Mouse (Mus musculus): ENCODE measurements around the gene Nmb. TPM values are rescaled to one million over a fixed set of nuclear protein-coding genes. Genes with fewer than 3 reads are reported as not detected.

The Nmb gene
- polyA plus RNA-seq, 1 experiment from 2014 or later = 6.5 TPM

DNA sequence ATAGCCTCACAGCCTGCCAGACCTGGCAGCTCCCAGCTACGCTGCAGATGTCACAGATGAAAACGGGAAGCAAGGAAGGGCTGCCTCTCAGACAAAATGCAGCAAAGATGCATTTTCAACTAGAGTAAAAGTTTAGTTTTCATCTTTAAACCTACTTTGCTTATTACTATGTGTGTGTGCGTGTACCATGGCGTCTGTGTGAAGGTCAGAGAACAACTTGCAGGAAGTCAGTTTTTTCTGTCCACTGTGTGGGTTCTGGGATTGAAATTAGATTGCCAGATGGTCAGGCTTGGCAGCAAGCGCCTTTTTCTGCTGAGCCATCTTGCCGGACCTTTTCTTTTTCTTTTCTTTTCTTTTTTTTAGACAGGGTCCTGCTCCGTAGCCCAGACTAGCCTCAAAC, 10.7 kb downstream of the Nmb start:
- H3K9ac ChIP-seq = no peak overlapping the region
- peaks cover 73% of the 10 kb centered on the region for H3K36me3 ChIP-seq
- no peak overlapping the region for H3K4me3 ChIP-seq
- H3K4me1 ChIP-seq = peaks cover 8% of the 10 kb centered on the region
- H3K27ac ChIP-seq = no peak overlapping the region
- H3K27me3 ChIP-seq = no peaks in the 10 kb centered on the region
- H3K4me2 ChIP-seq (replicated peaks) = no peak overlapping the region
- no peak for ATAC-seq (ENCODE audit: low FRiP score, low read depth)
- WGBS = 86% methylated on average over 7 of the region's 7 CpGs
- H3K9me3 ChIP-seq = no peaks in the 10 kb centered on the region

DNA sequence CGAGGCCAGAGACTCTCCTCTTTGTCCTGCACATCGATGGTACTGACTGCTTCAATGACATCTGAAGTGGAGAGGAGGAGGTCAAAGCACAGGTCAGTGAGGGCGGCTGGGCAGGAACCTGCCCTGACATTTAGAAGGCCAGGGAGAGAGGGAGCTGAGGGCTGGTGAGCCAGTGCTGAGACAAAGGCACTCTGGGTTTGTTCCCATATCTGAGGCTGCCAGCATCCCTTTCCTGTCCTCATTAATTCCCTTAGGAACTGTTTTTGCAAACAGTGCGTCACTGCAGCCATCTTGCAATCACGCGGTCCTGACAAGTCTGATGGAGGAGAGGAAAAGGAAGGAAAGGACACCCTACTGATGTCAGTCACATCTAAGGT, 11.1 kb downstream of the Nmb start:
- no peak for ATAC-seq (ENCODE audit: low FRiP score, low read depth)
- Histone ChIP-seq H3K27me3 (no peaks in the 10 kb centered on the region), H3K4me3 (no peak overlapping the region), H3K36me3 (peaks cover 73% of the 10 kb centered on the region), H3K4me2 (replicated peaks) (no peak overlapping the region), H3K9ac (no peak overlapping the region), H3K27ac (no peak overlapping the region), H3K4me1 (peaks cover 13% of the 10 kb centered on the region), H3K9me3 (no peaks in the 10 kb centered on the region)
- WGBS = 80% methylated on average over 6 of the region's 6 CpGs

DNA sequence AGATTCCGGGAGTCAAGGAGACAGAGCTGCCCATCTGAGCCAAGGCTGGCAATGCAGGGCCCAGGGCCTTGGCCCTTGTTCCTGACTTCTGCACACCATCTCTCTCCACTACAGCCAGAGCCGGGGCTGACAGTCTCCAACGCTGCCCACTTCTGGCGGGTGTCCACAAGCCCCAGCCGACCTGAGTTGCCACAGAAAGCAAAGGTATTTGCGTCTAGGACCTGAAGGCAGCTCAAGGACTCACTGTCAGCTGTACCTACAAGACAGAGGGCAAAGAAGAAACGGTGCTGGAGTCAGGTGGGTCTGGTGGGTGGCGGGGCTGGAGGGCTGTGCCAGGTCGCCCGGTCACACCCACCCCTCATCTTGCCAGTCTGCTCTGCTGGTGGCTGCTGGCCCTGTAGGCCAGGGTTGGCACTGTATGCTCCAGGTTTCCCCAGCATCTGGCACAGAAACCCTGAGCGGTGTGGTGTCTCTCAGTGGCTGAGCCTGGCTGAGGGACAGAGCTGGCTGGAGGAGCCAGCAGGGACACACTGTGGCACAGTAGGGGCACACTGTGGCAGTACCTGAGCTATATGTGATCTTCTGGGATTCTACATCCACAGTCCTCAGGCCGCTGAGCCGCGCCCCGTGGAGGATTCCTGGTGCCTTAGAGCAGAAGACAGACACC, 11.7 kb downstream of the Nmb start:
- ATAC-seq (ENCODE audit: low FRiP score, low read depth) = no peak
- H3K4me2 ChIP-seq (replicated peaks) = no peak overlapping the region
- H3K9ac ChIP-seq = no peak overlapping the region
- H3K27me3 ChIP-seq = no peaks in the 10 kb centered on the region
- no peak overlapping the region for H3K4me3 ChIP-seq
- WGBS = 93% methylated on average over 15 of the region's 15 CpGs
- peaks cover 70% of the 10 kb centered on the region for H3K36me3 ChIP-seq
- no peaks in the 10 kb centered on the region for H3K9me3 ChIP-seq
- no peak overlapping the region for H3K27ac ChIP-seq
- H3K4me1 ChIP-seq = peaks cover 15% of the 10 kb centered on the region

DNA sequence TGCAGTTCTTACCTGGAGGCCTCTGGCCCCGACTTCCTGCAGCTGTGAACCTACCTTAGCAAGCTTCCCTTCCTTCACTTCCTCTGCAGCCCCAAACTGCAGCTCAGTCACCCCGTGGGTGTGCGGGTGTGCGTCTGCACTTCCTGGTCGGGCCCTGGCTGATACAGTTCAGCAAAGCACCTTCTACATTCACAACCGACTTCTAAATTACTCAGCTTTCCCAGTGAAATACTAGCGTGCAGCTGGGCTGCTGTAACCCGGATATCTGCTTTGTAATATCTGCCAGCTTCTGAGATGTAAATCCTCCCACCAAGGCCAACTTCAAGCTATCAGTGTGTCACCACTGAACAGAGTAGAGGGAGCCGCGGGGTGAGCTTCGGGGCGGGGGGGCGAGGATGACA, 15.0 kb downstream of the Nmb start:
- Histone ChIP-seq H3K4me1 (peaks cover 16% of the 10 kb centered on the region), H3K27ac (peak overlapping the region; percentile 77), H3K27me3 (no peaks in the 10 kb centered on the region), H3K36me3 (peaks cover 44% of the 10 kb centered on the region), H3K4me3 (no peak overlapping the region), H3K9me3 (no peaks in the 10 kb centered on the region), H3K9ac (0 out of 2 replicates have a peak overlapping the region, but pooled peaks have one; percentile 35), H3K4me2 (replicated peaks) (no peak overlapping the region)
- ATAC-seq (ENCODE audit: low FRiP score, low read depth) = no peak
- WGBS = 74% methylated on average over 13 of the region's 13 CpGs

DNA sequence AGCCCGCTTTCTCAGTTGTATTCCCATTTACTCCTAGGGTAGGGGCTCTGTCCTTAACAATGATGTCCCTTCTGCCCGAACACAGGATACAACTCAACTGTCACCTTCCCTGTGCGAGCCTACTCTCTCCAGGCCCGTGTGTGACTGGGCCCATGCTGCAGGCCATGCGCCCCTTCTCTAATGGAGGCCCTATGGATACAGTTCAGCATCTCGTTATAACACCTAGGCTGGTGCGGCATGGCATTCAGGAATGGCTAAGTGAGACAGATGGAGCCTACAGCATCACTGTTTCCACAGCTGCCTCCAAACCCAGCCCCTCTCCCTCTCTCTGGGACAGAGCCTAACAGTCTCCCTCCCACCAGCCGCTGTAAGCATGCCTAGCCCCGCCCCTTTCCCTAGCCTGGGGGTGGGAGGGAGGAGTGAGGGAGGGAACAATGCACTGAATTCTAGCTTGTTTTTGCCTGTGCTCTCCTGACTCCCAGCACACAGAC, 15.8 kb downstream of the Nmb start:
- Histone ChIP-seq H3K27me3 (no peaks in the 10 kb centered on the region), H3K9me3 (no peaks in the 10 kb centered on the region), H3K36me3 (peaks cover 40% of the 10 kb centered on the region), H3K4me3 (no peak overlapping the region), H3K4me2 (replicated peaks) (peak overlapping the region; percentile 23; the same call in 1 of the 2 replicates), H3K9ac (0 out of 2 replicates have a peak overlapping the region, but pooled peaks have one; percentile 35), H3K27ac (peak overlapping the region; percentile 77), H3K4me1 (peaks cover 23% of the 10 kb centered on the region)
- peak; percentile 93 for ATAC-seq (ENCODE audit: low FRiP score, low read depth)
- 45% methylated on average over 9 of the region's 9 CpGs for WGBS

DNA sequence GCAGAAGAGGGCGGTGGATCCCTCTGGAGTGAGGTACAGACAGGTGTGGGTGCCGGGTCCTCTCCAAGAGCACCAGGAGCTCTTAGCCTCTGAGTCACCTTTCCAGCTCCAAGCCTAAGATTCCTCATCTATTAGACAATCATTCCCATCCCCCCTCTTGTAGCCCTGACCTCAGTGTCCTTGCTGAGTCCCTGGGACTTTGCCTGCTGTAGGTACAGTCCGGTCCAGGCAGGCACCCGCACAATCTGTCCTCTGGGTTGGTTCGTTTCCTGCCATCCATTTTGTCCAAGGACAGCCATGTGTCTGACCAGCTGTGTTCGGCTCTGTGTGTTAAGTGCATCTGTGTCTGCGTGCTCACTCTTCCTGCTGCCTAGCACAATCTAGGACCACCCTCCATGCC, 16.3 kb downstream of the Nmb start:
- H3K4me1 ChIP-seq = peaks cover 24% of the 10 kb centered on the region
- WGBS = 75% methylated on average over 7 of the region's 7 CpGs
- no peak overlapping the region for H3K4me3 ChIP-seq
- H3K27ac ChIP-seq = peak overlapping the region; percentile 77
- H3K9me3 ChIP-seq = no peaks in the 10 kb centered on the region
- H3K4me2 ChIP-seq (replicated peaks) = peak overlapping the region; percentile 23; the same call in 1 of the 2 replicates
- no peak for ATAC-seq (ENCODE audit: low FRiP score, low read depth)
- H3K27me3 ChIP-seq = no peaks in the 10 kb centered on the region
- H3K9ac ChIP-seq = no peak overlapping the region
- peaks cover 36% of the 10 kb centered on the region for H3K36me3 ChIP-seq

DNA sequence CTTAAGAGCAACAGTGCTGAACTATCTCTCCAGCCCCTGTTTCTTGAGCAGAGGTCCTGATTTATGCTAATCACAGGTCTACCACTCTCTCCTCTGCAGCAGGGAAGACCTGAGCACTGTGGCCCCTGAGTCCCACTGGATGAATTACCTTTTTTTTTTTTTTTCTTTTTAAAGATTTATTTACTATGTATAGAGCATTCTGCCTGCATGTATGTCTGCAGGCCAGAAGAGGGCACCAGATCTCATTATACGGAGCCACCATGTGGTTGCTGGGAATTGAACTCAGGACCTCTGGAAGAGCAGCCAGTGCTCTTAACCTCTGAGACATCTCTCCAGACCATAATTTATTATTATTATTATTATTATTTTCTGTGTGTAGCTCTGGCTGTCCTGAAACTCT, 19.2 kb downstream of the Nmb start:
- H3K36me3 ChIP-seq = peaks cover 6% of the 10 kb centered on the region
- H3K27ac ChIP-seq = no peak overlapping the region
- no peak overlapping the region for H3K4me2 ChIP-seq (replicated peaks)
- 34% methylated on average over 1 of the region's 1 CpGs for WGBS
- H3K4me1 ChIP-seq = peaks cover 33% of the 10 kb centered on the region
- H3K9me3 ChIP-seq = no peaks in the 10 kb centered on the region
- no peak overlapping the region for H3K4me3 ChIP-seq
- H3K27me3 ChIP-seq = no peaks in the 10 kb centered on the region
- H3K9ac ChIP-seq = no peak overlapping the region
- ATAC-seq (ENCODE audit: low FRiP score, low read depth) = no peak

DNA sequence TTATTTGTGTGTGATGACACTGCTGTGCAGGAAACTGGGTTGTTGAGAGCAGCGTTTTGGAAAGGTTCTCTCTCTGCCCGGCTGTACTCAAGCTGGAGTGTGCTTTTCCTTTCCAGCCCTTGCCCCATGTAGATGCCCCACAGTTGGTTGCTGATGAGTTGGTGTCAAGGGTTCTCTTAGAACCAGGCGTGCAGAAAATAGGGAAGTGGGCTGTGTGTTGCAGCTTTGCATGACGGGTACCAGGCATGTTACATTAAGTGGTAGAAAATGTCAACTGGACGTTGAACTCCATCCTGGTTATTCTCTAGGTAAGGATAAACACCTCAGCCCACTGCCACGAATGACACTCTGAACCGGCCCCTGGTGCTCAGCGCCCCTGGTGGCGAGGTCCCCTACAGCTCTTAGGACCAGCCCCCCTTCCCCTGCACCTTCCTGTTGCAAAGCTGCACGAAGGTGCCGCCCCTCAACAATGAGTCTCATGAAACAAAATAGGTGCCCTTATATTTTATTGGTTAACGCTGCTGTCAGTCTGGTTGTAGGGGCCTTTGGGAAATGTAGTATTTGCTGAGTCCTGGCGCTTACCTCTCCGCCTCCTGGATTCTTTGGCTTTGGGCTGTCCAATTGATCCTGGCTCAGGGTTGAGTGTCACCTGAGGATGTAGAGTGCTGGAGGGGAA, 21.9 kb downstream of the Nmb start:
- peak overlapping the region; percentile 56 for H3K4me2 ChIP-seq (replicated peaks)
- H3K36me3 ChIP-seq = peaks cover 10% of the 10 kb centered on the region
- no peaks in the 10 kb centered on the region for H3K27me3 ChIP-seq
- H3K4me1 ChIP-seq = peaks cover 18% of the 10 kb centered on the region
- no peak overlapping the region for H3K9ac ChIP-seq
- 21% methylated on average over 14 of the region's 14 CpGs for WGBS
- H3K4me3 ChIP-seq = peak overlapping the region; percentile 16
- no peak overlapping the region; the same call in 1 of the 2 replicates for H3K27ac ChIP-seq
- H3K9me3 ChIP-seq = no peaks in the 10 kb centered on the region
- peak; percentile 84 for ATAC-seq (ENCODE audit: low FRiP score, low read depth)

DNA sequence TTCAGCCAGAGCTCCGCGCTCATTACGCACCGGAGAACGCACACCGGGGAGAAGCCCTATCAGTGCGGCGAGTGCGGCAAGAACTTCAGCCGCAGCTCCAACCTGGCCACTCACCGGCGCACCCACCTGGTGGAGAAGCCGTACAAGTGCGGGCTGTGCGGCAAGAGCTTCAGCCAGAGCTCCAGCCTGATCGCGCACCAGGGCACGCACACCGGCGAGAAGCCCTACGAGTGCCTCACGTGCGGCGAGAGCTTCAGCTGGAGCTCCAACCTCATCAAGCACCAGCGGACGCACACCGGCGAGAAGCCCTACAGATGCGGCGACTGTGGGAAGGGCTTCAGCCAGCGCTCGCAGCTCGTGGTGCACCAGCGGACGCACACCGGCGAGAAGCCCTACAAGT, 29.1 kb downstream of the Nmb start:
- H3K9me3 ChIP-seq = no peaks in the 10 kb centered on the region
- ATAC-seq (ENCODE audit: low FRiP score, low read depth) = no peak
- no peak overlapping the region for H3K27ac ChIP-seq
- H3K4me1 ChIP-seq = no peaks in the 10 kb centered on the region
- WGBS = 52% methylated on average over 37 of the region's 37 CpGs
- H3K27me3 ChIP-seq = no peaks in the 10 kb centered on the region
- H3K9ac ChIP-seq = peak overlapping the region; percentile 8; the same call in 1 of the 2 replicates
- H3K4me2 ChIP-seq (replicated peaks) = no peak overlapping the region
- peaks cover 73% of the 10 kb centered on the region for H3K36me3 ChIP-seq
- no peak overlapping the region for H3K4me3 ChIP-seq

DNA sequence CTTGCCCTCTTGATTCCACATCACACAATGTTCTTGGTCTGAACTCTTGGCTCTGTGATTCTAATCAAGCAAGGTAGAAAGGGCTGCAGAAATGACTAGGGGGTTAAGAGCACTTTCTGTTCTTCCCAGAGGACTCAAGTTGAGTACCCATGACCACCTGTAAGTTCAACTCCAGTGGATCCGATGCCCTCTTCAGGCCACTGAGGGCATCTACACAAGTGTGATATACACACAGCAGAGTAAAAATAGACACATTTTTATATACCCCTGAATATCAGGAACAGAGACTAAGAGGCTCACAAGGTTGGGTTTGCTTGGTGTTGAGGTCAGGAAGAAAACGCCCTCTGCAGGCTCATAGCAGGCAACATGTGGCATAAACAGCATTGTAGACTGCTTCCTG, 31.2 kb downstream of the Nmb start:
- no peaks in the 10 kb centered on the region for H3K27me3 ChIP-seq
- WGBS = 92% methylated on average over 2 of the region's 2 CpGs
- H3K27ac ChIP-seq = no peak overlapping the region
- H3K4me2 ChIP-seq (replicated peaks) = no peak overlapping the region
- ATAC-seq (ENCODE audit: low FRiP score, low read depth) = no peak
- H3K9ac ChIP-seq = no peak overlapping the region
- no peak overlapping the region for H3K4me3 ChIP-seq
- H3K36me3 ChIP-seq = peaks cover 94% of the 10 kb centered on the region
- H3K4me1 ChIP-seq = no peaks in the 10 kb centered on the region
- no peaks in the 10 kb centered on the region for H3K9me3 ChIP-seq

DNA sequence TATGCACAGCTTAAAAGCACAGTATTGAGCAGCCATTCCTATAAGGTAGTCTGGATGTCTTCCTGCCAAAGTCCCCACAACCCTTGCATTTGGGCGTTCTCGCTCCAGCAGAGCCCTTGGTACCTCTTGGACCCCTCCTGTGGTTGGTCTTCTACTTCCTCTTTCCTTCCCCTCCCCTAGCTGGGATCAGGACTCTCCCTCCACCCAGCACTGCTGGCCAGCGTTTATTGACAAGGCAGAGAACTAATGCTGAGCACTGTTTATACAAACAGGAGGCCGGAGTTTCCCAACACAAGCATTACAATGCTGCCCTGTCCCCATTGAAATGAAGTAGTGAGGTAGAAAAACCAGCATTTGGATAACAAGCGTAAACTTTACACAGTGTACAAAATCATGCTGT, 31.8 kb downstream of the Nmb start:
- 83% methylated on average over 5 of the region's 5 CpGs for WGBS

DNA sequence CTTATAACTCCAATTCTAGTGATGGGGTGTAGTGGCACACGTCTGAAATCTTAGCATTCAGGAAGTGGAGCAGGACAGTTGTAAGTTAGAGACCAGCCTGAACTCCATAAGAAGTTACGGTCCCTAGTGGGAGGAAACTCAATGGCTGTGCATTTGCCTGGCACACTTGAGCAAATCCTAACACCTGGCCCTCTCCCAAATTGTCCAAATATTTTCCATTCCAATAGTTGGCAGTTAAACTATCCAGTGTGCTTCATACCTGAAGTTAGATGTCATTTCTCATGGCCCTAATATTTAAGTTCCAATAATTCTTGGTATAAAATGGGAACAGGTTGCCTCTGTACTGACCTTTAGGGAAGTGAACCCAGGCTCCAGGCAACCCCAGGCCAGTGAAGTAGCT, 36.2 kb downstream of the Nmb start:
- Histone ChIP-seq H3K4me3 (no peak overlapping the region), H3K27ac (no peak overlapping the region), H3K36me3 (peaks cover 96% of the 10 kb centered on the region), H3K9ac (no peak overlapping the region), H3K27me3 (no peaks in the 10 kb centered on the region), H3K4me1 (peaks cover 5% of the 10 kb centered on the region), H3K9me3 (no peaks in the 10 kb centered on the region), H3K4me2 (replicated peaks) (no peak overlapping the region)
- no peak for ATAC-seq (ENCODE audit: low FRiP score, low read depth)
- WGBS = 87% methylated on average over 2 of the region's 2 CpGs

More for the DNA sequence above, 31.8 kb downstream of the Nmb start:
- no peaks in the 10 kb centered on the region for H3K27me3 ChIP-seq
- H3K4me1 ChIP-seq = no peaks in the 10 kb centered on the region
- H3K9ac ChIP-seq = no peak overlapping the region
- H3K4me2 ChIP-seq (replicated peaks) = no peak overlapping the region
- no peak overlapping the region for H3K4me3 ChIP-seq
- no peak for ATAC-seq (ENCODE audit: low FRiP score, low read depth)
- peaks cover 96% of the 10 kb centered on the region for H3K36me3 ChIP-seq
- no peaks in the 10 kb centered on the region for H3K9me3 ChIP-seq
- no peak overlapping the region for H3K27ac ChIP-seq

All from limb, embryonic 13.5 days (tissue).